Mouse (Mus musculus) granulocyte monocyte progenitor cell, adult 5-6 weeks (primary cell): ENCODE results near the gene Kif1bp. TPM values are rescaled to one million over a fixed set of nuclear protein-coding genes. Genes with fewer than 3 reads are reported as not detected.
"Not testable (repeated sequence)": the region's sequence is repeated elsewhere in the genome, so short reads cannot be mapped to it uniquely, and the experiment has no call there.

Experiments
- ATAC-seq: replicated peaks from 2 replicates; pipeline ENCODE4 v1.8.0; 2016; ENCODE audit warnings: mild to moderate bottlenecking, moderate TSS enrichment, inconsistent platforms; ENCODE audit not compliant: poor library complexity, severe bottlenecking
- total RNA-seq, 2 experiments: library from RNA; stranded (forward) in 1 of 2; stranded (reverse) in 1 of 2; fragments of 200-712, 200-1000 nt in 1 of 2; fragments of >200 nt in 1 of 2; fragmentation: Nextera tagmentation in 1 of 2; gene quantifications; 2 replicates each; pipeline ENCODE4 v1.2.3; 2014 to 2017

Gene Kif1bp
- total RNA-seq (2014; fragmentation: Nextera tagmentation) (16.6 and 27.9 TPM in 2 replicates), total RNA-seq (2017) (16.4 and 16.9 TPM in 2 replicates)

DNA sequence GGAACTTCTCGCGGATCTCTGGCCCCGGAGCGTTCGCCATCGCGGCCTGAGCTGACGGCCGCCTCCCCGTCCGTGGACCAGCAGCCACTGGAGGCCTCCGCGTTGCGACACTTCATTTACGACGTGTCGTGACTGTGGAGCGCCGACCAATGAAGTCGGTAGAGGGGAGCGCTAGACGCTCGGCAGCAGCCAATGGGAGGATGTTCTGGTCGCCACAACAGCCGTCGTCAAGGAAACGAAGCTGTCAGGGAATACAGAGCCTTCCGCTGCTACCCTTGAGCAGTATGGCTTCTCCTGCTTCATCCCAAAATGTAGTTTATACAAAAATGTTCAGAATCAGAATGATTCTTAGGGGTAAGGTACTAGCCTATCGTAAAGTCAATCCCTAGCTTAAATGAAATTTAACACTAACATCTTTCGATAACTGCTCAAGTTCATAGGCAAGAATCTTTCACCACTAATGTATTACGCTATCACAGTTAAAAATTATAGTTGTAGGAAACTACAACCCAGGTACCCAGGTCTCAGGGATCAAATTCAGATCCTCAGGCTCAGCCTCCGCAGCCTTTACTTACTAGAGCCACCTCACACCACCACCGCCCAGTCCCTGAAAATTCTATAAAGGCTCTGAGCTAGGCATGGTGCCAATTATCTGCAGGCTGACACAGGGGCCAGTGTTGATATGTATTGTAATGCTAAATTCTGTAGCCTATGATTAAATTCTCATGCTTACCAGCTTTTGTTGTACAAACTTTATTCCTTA lies at the start of gene Kif1bp:
Gene Kif1bp (minus strand): TSS at position 120 of the 763 bp plus-strand sequence.
- peak; percentile 99 for ATAC-seq

DNA sequence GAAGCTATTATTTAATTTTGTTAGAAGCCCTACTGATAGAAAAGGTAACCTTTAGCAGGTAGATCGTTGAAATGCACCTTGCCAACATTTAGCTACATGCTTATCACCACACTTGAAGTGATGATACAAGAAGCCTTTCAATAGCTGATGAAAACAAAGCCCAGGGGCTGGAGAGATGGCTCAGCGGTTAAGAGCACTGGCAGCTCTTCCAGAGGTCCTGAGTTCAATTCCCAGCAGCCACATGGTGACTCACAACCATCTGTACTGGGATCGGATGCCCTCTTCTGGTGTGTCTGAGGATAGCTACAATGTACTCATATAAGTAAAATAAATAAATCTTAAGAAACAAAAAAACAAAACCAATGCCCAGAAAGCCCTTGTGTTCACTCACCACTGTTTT lies 25.9 kb upstream of the Kif1bp start:
- no peak for ATAC-seq

DNA sequence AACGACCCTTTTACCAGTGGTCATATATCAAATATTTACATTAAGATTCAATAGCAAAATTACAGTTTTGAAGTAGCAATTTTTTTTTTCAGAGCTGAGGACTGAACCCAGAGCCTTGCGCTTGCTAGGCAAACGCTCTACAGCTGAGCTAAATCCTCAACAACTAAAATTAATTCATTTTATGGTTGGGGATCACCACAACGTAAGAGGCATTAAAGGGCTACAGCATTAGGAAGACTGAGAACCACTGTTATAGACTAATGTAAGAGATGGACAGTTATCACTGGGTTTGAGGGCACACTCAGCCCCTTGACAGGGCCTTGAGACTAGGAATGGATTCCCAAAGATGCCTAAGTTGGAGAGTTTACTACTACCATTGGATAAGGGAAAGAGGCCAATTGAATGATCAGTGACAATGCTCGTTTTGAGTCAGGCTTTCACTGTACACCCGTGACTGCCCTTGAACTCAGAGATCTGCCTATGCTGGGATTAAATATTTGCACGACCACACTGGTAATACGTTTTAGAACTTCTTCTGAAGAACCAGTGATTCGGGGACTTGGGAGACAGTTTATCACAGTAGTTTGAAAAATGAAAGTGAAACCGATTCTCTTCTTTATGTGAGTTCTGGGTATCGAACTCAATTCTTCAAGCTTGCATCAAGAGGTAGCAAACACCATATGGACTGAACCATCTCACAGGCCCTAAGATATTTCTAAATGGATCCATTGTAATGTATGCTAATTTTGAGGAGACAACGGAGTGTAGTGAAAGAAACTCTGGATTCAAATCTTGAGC lies 25.2 kb upstream of the Kif1bp start:
- no peak for ATAC-seq

DNA sequence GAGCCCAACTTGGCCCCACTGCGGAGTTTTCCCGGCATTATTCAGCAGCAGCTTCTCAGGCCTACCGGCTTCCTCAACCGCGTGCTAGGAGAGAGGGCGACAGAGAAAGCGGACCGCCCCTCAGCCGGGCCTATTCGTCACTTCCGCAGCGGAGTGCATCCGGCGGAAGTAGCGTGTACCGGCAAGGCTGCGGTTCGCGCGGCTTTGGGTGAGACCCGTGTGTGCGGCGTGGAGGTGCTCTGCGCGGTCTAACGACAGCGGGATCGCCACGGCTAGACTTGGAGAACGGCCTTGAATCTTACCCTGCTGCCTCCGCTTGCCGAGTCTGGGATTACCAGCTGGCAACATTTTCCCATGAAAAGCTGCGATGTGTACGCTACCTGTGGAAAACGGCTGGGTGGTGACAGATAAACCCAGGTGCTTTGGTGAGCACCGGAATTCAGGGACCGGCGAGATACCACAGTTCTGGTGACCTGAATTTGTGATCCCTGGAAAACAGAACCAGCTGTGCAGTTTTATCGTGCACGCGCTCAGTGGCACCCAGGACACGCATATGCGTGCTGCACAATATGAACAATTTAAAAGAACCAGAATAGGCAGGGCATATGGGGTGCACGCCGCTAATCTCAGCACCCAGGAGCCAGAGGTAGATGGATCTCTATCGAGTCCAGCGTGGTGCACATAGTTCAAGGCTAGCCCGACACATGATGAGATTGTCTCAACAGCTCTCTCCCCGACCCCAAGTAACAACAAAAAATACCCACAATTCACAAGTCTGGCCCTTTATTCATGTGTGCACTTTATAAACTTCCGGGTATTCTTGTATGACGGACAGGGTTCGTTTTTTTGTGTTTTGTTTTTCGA lies 24.2 kb upstream of the Kif1bp start, which contains the start of gene Ddx21:
Gene Ddx21 (minus strand): TSS at position 105 of the 864 bp plus-strand sequence.
- ATAC-seq, result peak; percentile 94

DNA sequence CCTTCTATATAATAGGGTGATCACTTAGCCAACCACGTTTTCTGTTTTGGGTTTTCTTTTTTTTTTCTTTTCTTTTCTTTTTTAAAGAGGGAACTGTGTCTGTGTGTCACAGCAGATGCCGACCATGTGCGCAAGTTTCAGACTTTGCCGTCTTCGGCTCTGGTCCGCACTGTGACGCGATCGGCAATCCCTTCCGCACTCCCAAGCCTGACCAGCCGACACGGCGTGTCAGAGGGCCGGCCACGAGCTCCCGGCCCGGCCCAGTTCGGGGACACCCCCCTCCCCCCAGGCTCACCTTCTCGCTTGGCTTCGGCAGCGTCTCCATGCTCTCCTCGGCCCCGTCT lies 23.5 kb upstream of the Kif1bp start:
- no peak; the same call in 1 of the 2 replicates for ATAC-seq

DNA sequence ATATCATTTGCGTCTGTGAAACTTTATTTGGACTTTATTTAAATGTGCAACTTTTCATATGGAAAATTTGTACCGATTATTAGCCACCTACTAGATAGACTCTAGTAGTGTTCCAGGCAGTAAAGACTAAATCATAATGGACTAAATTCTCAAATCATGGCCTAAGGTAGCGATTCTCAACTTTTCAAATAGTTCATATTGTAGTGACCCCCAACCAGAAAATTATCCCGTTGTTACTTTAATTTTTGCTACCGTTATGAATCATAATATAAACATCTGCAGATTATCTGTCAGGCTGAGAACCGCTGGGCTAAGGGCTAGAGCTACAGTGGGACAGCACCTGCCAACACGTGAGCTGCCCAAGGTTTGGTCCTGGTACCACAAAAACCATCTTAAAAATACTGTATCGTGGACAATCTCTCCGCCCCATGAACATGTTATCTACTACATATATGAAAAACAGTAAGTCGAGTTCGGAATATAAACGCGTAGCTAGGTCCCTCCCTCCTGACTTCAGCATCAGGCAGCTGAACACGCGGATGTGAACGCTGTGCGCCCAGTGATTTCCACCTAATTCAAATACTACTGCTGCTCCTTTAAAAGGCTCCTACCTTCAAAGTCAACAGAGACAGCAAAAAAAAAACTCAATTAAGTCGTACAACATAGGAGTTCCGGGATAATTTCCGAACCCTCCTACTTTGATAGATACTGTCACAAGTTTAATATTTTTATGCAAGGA lies 23.0 kb upstream of the Kif1bp start:
- no peak for ATAC-seq

DNA sequence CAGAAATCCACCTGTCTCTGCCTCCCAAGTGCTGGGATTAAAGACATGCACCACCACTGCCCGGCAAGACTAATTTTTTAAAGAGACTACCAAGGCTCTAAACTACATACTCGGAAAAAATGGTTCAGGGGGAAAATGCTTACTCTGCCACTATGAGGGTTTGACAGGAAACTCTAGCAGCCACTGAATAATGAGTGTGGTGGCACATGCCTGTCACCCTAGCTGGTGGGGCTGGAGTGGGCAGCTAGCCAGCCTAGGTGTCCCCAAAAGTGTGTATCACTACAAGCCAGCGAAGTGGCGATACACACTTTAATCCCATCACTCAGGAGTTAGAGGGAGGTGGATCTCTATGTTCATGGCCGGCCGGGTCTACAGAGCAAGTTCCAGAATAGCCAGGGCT lies 21.8 kb upstream of the Kif1bp start:
- no peak for ATAC-seq

DNA sequence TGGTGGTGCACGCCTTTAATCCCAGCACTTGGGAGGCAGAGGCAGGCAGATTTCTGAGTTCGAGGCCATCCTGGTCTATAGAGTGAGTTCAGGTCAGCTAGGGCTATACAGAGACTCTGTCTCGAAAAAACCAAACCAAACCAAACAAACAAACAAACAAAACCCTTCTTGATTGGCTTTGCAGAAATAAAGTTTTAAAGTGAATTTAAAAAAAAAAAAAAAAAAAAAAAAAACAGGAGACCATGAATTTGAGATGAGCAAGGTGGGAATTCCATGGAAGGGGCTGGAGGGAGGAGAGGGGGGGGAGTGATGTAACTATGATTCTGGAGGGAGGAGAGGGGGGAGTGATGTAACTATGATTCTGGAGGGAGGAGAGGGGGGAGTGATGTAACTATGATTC lies 21.1 kb upstream of the Kif1bp start:
- ATAC-seq, result peak; percentile 28

DNA sequence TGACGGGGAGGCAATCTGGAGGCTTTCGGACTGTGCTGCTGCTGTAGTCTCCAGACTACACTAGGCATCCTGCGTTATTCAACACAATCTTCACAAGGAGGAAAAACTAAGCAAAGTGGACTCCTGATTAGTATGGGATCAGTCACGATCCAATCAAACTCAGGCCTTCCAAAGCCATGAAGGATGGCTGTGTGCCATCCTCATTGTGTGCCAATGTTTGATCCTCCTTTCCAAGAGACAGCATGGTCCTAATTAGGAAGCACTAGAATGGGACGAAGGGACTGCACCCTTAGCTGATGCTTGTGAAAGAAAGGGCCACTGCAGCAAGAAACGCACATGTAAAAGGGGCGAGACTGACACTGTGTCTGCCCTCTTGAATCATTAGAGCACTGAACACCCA lies 14.2 kb upstream of the Kif1bp start:
- ATAC-seq, result no peak

DNA sequence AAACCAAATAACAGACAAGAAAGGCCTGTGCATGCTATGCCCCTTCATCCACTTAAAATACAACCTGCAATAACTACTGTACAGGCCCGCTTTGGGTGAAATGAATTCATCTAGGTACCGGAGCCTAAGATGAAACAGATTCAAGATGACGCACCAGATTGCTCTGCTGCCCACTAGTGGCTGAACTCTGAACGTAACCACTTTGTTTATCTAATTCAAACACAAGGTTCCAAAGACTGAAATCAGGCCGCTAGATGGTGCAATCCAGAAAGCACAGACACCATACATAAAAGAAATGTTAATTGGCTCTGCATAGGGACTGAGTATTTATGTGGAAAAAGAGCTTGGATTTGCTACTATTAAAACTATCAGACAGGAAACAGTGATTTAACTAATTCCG lies 11.9 kb upstream of the Kif1bp start:
- ATAC-seq, result peak; percentile 88

DNA sequence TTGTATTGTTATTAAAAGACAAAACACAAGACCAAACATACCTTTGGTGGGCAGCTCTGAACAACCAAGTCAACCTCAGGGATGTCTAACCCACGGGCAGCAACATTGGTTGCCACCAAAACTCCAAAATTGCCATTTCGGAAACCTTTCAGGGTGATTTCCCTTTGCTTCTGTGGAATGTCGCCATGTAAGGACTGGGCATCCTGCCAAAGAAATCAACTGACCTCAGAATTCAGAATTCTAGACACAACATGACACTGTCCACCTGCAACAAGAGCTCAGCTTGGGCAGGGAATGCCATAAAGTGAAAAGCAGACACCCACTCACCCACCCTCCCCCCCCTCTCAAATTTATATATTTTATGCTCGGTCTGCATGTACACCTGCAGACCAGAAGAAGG lies 10.4 kb upstream of the Kif1bp start:
- no peak for ATAC-seq

DNA sequence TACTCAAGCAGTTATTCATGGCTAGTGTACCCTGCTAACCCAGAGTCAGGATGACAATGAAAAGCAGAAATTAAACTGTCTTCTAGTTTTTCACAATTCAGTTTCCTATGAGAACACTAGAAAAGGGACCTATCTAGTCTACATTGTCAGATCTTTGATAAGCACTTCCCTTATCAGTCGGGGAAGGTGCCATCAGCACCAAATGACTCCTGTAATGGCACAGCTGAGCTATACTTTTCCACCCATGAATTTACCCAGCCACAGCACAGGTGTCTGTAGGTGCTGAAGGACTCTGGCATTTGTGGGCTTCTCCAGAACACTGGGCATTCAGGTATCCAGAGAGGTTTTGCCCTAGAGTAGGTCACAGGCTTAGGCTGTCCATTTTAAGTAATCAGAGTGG lies 5.0 kb upstream of the Kif1bp start:
- ATAC-seq, result no peak

DNA sequence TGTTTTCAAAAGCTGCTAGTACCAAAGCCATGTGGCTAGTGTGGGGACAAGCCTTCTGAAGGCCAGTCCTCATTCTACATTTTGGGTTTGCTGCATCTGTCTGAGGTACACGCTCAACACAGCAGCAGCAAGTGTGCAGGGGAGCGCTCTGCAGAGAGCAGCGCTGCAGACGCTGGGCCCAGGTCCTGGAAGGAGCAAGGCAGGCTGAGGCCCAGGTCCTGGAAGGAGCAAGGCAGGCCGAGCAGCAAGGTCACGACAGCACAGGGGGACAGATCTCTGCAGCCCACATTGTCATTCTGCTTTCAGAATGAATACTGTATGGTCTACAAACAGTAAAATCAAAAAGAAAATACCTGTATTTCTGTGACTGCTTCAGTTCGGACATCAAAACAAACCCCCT lies 4.4 kb upstream of the Kif1bp start:
- no peak for ATAC-seq

DNA sequence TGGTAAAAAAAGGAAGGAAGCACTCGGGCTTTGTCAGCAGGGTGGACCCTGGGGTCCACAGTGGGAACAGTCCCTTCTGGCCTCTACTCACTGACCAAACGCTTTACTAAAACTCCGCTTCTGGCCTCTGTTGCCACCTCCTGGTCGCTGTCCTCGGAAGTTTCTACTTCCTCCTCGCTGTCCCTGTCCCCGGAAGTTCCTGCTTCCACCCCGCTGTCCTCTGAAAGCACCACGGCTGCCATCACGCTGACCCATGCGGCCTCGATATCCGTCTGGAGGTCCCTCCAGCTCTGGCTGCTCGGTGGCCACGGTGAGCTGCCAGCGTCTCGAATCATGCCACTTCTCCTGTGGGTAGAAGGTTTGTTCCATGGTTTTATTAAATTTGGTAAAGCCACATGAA lies 4.0 kb upstream of the Kif1bp start:
- no peak for ATAC-seq

DNA sequence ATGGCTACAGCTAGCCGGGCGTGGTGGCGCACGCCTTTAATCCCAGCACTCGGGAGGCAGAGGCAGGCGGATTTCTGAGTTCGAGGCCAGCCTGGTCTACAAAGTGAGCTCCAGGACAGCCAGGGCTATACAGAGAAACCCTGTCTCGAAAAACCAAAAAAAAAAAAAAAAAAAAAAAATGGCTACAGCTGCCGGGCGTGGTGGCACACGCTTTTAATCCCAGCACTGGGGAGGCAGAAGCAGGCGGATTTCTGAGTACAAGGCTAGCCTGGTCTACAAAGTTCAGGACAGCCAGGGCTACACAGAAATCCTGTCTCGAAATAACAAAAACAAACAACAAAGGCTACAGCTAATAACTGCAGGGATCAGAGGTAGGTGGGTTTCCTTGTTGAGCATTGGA lies 872 bp upstream of the Kif1bp start:
- not testable (repeated sequence) for ATAC-seq

DNA sequence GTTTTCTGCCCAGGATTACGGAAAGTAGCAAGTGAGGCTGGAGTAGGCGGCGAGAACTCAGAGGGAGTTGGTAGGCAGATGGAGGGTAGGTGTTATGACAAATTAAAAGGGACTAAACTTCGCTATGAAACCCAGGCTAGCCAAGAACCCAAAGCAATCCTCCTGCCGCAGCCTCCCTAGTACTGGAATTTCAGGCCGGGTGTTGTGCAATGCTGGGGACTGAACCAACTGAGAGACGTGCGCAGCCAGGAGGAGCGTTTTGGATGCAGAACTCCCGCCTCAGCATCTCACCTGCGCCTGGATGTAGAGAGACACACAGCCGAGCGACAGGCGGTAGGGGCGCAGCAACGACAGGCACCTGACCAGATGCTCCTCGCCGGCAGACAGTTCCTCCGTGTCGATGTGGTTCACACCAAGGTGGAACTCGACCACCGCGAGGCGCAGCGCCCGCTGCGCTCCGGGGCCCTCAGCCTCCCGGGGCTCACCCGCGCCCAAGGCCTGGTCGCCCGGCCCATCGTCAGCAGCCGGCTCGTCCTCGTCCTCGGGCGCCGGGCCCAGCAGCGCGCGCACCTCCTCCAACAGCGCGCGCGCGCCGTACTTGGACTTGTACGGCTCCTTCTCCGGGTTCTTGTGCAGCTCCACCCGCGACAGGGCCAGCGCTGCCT lies 452 bp downstream of the Kif1bp start:
- ATAC-seq, result peak; percentile 52

DNA sequence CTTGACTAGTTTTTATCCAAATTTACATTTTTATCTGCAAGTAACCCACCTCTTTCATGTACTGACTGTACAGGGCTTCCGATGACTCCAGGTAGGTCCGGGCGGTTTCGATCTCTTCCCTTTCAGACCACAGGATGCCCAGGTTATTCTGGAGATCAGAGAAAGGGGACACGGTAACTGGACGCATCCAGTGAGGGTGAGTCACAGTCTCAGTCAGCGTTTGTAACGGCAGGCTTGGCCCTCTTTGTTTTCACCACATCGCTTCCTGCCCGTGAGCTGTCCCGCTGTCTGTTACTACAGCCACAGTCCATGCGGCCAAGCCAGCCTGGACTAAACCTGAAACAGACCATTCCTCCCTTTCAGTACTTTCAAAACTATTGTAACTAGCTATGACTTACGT lies 3.3 kb downstream of the Kif1bp start:
- no peak for ATAC-seq

DNA sequence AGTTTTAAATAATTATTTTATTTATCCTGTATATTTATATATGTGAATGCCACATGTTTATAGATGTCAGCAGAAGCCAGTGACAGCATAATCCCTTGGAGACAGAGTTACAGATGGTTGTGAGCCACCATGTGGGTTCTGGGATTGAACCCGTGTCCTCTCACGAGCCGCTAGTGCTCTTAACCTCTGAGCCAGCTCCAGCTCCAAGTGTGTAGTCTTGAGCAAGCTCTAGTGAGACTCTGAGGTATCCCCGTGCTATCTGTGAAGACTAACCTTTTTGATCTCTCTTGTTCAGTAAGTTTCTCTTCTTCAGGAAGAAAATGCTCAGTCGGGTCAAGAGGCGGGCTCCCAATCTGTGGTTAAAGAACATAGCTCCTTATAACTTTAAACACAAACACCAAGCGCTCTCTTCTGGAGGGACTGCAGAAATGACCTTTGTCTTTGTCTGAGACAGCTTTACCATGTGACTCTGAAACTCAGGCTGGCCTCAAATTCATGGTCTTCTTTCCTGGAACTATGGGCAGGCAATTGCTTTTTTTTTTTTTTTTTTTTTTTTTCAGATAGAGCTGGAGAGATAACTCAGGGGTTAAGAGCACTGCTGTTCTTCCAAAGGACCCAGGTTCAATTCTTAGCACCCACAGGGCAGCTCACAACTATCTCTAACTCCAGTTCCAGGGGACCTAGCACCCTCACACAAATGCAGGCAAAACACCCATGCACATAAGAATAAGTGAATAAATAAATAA lies 8.0 kb downstream of the Kif1bp start:
- ATAC-seq, result no peak

DNA sequence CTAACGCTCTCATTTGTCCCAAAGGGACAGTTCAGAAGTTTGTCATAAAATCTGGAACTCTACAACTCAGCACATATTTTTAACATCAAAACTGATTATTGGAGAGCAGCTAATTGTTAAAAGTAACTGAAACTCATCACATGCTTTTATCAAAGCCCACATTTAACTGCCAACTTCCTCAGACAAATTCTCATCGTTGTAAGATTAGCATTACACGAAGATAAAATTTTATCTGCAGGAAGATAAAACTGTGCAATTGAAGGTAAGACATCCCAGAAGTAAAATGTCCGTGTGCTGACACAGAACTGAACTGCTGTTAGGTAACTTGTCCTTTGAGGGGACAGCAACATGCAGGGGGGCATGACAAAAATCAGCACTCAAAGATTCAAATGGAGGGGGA lies 9.4 kb downstream of the Kif1bp start:
- no peak for ATAC-seq
